Mouse (Mus musculus): ENCODE measurements around the gene 4930402H24Rik.

DNA sequence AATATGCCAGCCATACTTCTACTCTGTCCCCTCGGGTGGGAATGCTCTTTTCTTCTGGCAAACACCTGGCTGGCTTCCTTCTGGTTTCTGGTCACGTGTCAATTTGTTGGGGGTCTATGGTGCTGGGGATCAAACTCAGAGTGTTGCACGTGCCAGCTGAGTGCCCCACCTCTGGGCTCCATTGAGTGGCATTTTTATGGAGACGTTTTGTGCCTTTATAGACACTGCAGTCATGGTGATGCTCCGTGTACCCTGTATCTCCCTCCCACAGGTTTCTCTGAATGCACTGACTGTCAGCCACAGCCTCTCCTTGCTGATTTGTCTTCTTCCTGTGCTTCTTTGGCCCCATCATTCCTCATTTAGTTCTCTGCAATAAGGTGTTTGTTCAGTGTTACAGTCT, 174.4 kb downstream of the 4930402H24Rik start:
- TF ChIP-seq CTCF (IDR thresholded peaks at IDR 0.05; ENCODE audit: low read depth, low read length), result no peak
- no peak for TF ChIP-seq GATA1 (IDR thresholded peaks at IDR 0.05; ENCODE audit: borderline replicate concordance, low read length)
- TF ChIP-seq TAL1 (conservative IDR thresholded peaks at IDR 0.05; ENCODE audit: low read depth, low read length), result no peak
